Mouse (Mus musculus) kidney, adult 10 weeks (tissue): ENCODE measurements around the gene Hip1r. TPM values are rescaled to one million over a fixed set of nuclear protein-coding genes. Genes with fewer than 3 reads are reported as not detected.

Experiments used
- polyA plus RNA-seq: library from polyadenylated mRNA; stranded (reverse); fragments of 350-450 nt; fragmentation: Illumina TruSeq; extraction: RNeasy Lipid Tissue Mini Kit (QIAGEN cat#74804); gene quantifications from one replicate; pipeline ENCODE4 v1.2.3, GENCODE M21; 2014; ENCODE audit warnings: low read depth, low replicate concordance

Gene Hip1r
- 1.2 TPM for polyA plus RNA-seq

GRCm38 (mm10) chr5:123973299-123974178 lies at the start of gene Hip1r:
Hip1r (plus strand) TSS chr5:123973628.

GRCm38 (mm10) chr5:123927118-123927517 lies 46.3 kb upstream of the Hip1r start, which contains the start of gene Gm43518:
Gm43518 (plus strand) TSS chr5:123927418.

GRCm38 (mm10) chr5:123930508-123930989 lies 42.9 kb upstream of the Hip1r start, which contains the start of gene Ccdc62:
Ccdc62 (plus strand) TSS chr5:123930679.

DNA sequence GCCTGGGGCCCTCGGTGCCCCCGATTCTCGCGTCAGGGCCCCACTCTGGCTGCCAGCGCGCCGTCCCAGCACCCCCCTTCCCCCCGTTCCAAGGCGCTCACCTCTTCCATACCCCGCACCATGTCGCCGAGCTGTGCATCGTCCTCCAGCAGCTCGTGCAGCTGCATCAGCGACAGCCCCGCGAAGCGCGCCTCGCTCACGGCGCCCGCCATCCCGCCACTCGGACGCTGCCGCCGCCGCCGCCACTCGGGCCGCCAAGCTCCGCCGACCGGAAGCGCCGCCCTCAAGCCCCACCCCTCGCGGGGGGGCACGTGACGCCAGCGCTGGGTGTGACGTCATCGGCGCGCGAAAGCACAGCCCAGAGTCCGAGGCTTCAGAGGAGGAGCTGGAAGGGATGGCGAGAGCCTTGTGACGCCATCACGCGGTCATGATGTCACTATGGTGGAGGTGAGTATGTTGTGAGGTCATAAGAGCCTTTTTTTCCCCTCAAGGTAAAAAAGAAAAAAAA lies 58.6 kb downstream of the Hip1r start, which contains the start of gene Vps37b:
Vps37b (minus strand) TSS at position 270 of the 508 bp plus-strand sequence.

Other genes starting within 250 kb of the Hip1r start
- 188 TPM for gene Rsrc2, start 224.2 kb upstream of the Hip1r start, polyA plus RNA-seq
- gene Kntc1, start 223.9 kb upstream of the Hip1r start, polyA plus RNA-seq = 0.73 TPM
- not detected for gene Hcar2, start 108.1 kb upstream of the Hip1r start, polyA plus RNA-seq
- 2.6 TPM for gene Hcar1, start 93.6 kb upstream of the Hip1r start, polyA plus RNA-seq
- gene Denr, start 66.5 kb upstream of the Hip1r start, polyA plus RNA-seq = 227 TPM
- gene Gm43518, start 46.2 kb upstream of the Hip1r start, polyA plus RNA-seq = not detected
- gene Ccdc62, start 42.9 kb upstream of the Hip1r start, polyA plus RNA-seq = 4.1 TPM
- 2.8 TPM for gene Vps37b, start 58.6 kb downstream of the Hip1r start, polyA plus RNA-seq
- gene Abcb9, start 122.2 kb downstream of the Hip1r start, polyA plus RNA-seq = 0.65 TPM
- gene Ogfod2, start 138.7 kb downstream of the Hip1r start, polyA plus RNA-seq = 1.8 TPM
- gene Arl6ip4, start 142.5 kb downstream of the Hip1r start, polyA plus RNA-seq = 2.1 TPM